Mouse (Mus musculus) heart, embryonic 14.5 days (tissue): Measurements from ENCODE around the gene Rac1. TPM values are rescaled to one million over a fixed set of nuclear protein-coding genes. Genes with fewer than 3 reads are reported as not detected.
A peak's percentile ranks its signal among the peaks of the same experiment; 100 is the strongest.
"Not testable (repeated sequence)": the region's sequence is repeated elsewhere in the genome, so short reads cannot be mapped to it uniquely, and the experiment has no call there.

ENCODE experiments used
- ATAC-seq: fragments of 200-750 bp; cut with Nextera tagmentation; 2 replicates; pipeline ENCODE4 v1.8.0; 2017; ENCODE audit warnings: low read depth, moderate TSS enrichment; ENCODE audit not compliant: insufficient number of reproducible peaks, insufficient read depth, low FRiP score
- H3K27ac ChIP-seq, 2 experiments: fragments of 200-500 bp in 1 of 2; fragments of 300-500 bp in 1 of 2; sonication (generic) in 1 of 2; replicated peaks in 1 of 2; 2 replicates each; pipeline ENCODE4 v1.5.1; 2012 to 2014; ENCODE audit warnings: low read depth in 2 of 2, low read length in 2 of 2, control low read depth in 1 of 2, mild to moderate bottlenecking in 1 of 2, mixed read lengths in 1 of 2; ENCODE audit not compliant: control insufficient read depth in 1 of 2, insufficient read depth in 1 of 2
- H3K27me3 ChIP-seq: fragments of 300-500 bp; sonication (generic); 2 replicates; pipeline ENCODE4 v1.6.1; 2014; ENCODE audit warnings: mild to moderate bottlenecking, low read length, control low read depth; ENCODE audit not compliant: control insufficient read depth, insufficient read depth
- H3K36me3 ChIP-seq: fragments of 300-500 bp; sonication (generic); 2 replicates; pipeline ENCODE4 v1.6.1; 2014; ENCODE audit warnings: mild to moderate bottlenecking, control low read depth, low read length, mixed read lengths; ENCODE audit not compliant: control insufficient read depth, insufficient read depth
- H3K4me1 ChIP-seq, 2 experiments: fragments of 200-500 bp in 1 of 2; fragments of 300-500 bp in 1 of 2; sonication (generic) in 1 of 2; 2 replicates each; pipeline ENCODE4 v1.6.1; 2012 to 2014; ENCODE audit warnings: low read length in 2 of 2, control low read depth in 1 of 2, mixed read lengths in 1 of 2; ENCODE audit not compliant: control insufficient read depth in 2 of 2, insufficient read depth in 2 of 2
- H3K4me2 ChIP-seq: fragments of 300-500 bp; sonication (generic); 2 replicates; pipeline ENCODE4 v1.6.1; 2014; ENCODE audit warnings: mild to moderate bottlenecking, low read length
- H3K4me3 ChIP-seq, 2 experiments: fragments of 200-500 bp in 1 of 2; fragments of 300-500 bp in 1 of 2; sonication (generic) in 1 of 2; 2 replicates each; pipeline ENCODE4 v1.5.1; 2012 to 2014; ENCODE audit warnings: low read length in 2 of 2, mild to moderate bottlenecking in 2 of 2, control low read depth in 1 of 2, low read depth in 1 of 2, moderate library complexity in 1 of 2; ENCODE audit not compliant: control insufficient read depth in 1 of 2, insufficient read depth in 1 of 2
- H3K9ac ChIP-seq: fragments of 300-500 bp; sonication (generic); 2 replicates; pipeline ENCODE4 v1.6.1; 2014; ENCODE audit warnings: mild to moderate bottlenecking, low read length
- H3K9me3 ChIP-seq: fragments of 300-500 bp; sonication (generic); 2 replicates; pipeline ENCODE4 v1.6.1; 2016; ENCODE audit warnings: low read length, control low read depth; ENCODE audit not compliant: control insufficient read depth
- WGBS: fragments of 180-500 bp; shearing (Covaris S2); extraction: QIAGEN DNeasy Blood & Tissue Kit; methylation state at CpG from one replicate; pipeline ENCODE4 v1.1.7; 2014; 5-methylcytosine and 5-hydroxymethylcytosine counted together
- polyA plus RNA-seq: library from polyadenylated mRNA; unstranded; fragments of >200 nt; fragmentation: Nextera tagmentation; extraction: Ambion mirVana; gene quantifications from 2 replicates; pipeline ENCODE4 v1.2.1, GENCODE M21; 2014

Rac1 gene
- polyA plus RNA-seq, 1 experiment from 2014 or later = 407 TPM

- Histone ChIP-seq H3K36me3 (peaks cover 61% of the 10 kb centered on the region), H3K9ac (no peak overlapping the region)
- 89% methylated on average over 19 of the region's 19 CpGs for WGBS
These were observed 24.8 kb downstream of the Rac1 start for GRCm38 (mm10) chr5:143502899-143503557.

GRCm38 (mm10) chr5:143501649-143502048 is 26.2 kb downstream of the Rac1 start:
- H3K9me3 ChIP-seq = no peaks in the 10 kb centered on the region
- H3K27ac ChIP-seq = no peak overlapping the region
- WGBS = 86% methylated on average over 2 of the region's 2 CpGs
- no peak overlapping the region for H3K4me2 ChIP-seq
- no peaks in the 10 kb centered on the region for H3K27me3 ChIP-seq
- no peak overlapping the region for H3K9ac ChIP-seq
- ATAC-seq = no peak
- no peaks in the 10 kb centered on the region for H3K4me1 ChIP-seq
- H3K36me3 ChIP-seq = peaks cover 50% of the 10 kb centered on the region
- H3K4me3 ChIP-seq = no peak overlapping the region

More at GRCm38 (mm10) chr5:143502899-143503557, 24.8 kb downstream of the Rac1 start:
- Histone ChIP-seq H3K9me3 (no peaks in the 10 kb centered on the region), H3K27me3 (no peaks in the 10 kb centered on the region), H3K4me2 (no peak overlapping the region), H3K4me3 (no peak overlapping the region), H3K4me1 (peaks cover 10 to 11% of the 10 kb centered on the region in 2 experiments), H3K27ac (no peak overlapping the region)
- ATAC-seq = 0 out of 2 replicates have a peak, but pooled peaks have one; percentile 11

GRCm38 (mm10) chr5:143501140-143501539 is 26.7 kb downstream of the Rac1 start:
- H3K36me3 ChIP-seq = peaks cover 50% of the 10 kb centered on the region
- H3K9ac ChIP-seq = no peak overlapping the region
- no peak overlapping the region for H3K27ac ChIP-seq
- 73% methylated on average over 8 of the region's 8 CpGs for WGBS
- H3K4me3 ChIP-seq = no peak overlapping the region
- no peaks in the 10 kb centered on the region for H3K27me3 ChIP-seq
- H3K4me1 ChIP-seq = no peaks in the 10 kb centered on the region
- H3K4me2 ChIP-seq = no peak overlapping the region
- no peaks in the 10 kb centered on the region for H3K9me3 ChIP-seq
- ATAC-seq = no peak

DNA sequence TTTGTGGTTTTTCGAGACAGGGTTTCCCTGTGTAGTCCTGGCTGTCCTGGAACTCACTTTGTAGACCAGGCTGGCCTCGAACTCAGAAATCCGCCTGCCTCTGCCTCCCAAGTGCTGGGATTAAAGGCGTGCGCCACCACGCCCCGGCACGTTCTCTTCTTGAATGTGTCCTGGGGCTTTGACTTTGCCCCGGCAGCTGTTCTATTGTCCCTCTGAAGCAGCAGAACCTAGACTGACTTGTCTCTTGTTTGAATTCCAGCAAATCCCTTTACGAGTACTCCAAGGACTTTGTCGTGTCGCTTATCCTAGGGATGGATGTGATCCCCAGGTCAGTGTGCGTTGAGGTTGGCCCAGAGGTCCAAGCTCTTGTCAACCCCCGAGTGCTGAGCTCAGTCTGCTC is 27.1 kb downstream of the Rac1 start:
- H3K36me3 ChIP-seq = peaks cover 46% of the 10 kb centered on the region
- H3K4me1 ChIP-seq, H3K27me3 ChIP-seq, ATAC-seq, H3K4me2 ChIP-seq, H3K9me3 ChIP-seq, H3K27ac ChIP-seq, H3K4me3 ChIP-seq, H3K9ac ChIP-seq: not testable (repeated sequence)
- 91% methylated on average over 12 of the region's 14 CpGs for WGBS

- Histone ChIP-seq H3K27me3 (no peaks in the 10 kb centered on the region), H3K9ac (no peak overlapping the region), H3K27ac (no peak overlapping the region), H3K4me2 (no peak overlapping the region), H3K36me3 (peaks cover 38% of the 10 kb centered on the region), H3K4me3 (no peak overlapping the region), H3K4me1 (no peaks in the 10 kb centered on the region), H3K9me3 (no peaks in the 10 kb centered on the region)
- no peak for ATAC-seq
- WGBS = 73% methylated on average over 4 of the region's 4 CpGs
These were observed 28.1 kb downstream of the Rac1 start for GRCm38 (mm10) chr5:143499686-143500085.

DNA sequence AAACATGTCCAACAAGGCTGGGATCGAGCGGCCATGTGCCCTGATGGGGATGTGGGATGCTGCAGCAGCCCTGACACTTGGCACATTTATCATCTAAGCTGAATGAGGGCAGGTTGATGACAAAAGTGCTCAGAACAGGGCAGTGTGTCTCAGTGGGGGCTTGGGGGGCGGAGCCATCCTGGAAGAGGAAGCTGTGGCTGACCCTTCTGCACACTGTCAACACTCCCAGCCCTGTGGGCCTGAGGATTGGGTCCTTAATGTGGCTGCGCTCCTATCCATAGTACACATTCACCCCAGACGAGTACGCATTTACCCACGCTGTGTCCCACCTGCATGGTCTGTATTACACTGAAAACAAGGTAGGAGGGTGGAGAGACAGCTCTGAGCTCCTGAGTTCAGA is 28.6 kb downstream of the Rac1 start:
- Histone ChIP-seq H3K9me3 (no peaks in the 10 kb centered on the region), H3K4me2 (no peak overlapping the region), H3K36me3 (peaks cover 38% of the 10 kb centered on the region), H3K4me1 (no peaks in the 10 kb centered on the region), H3K27ac (no peak overlapping the region), H3K4me3 (no peak overlapping the region), H3K9ac (no peak overlapping the region), H3K27me3 (no peaks in the 10 kb centered on the region)
- 86% methylated on average over 7 of the region's 7 CpGs for WGBS
- ATAC-seq = no peak

- Histone ChIP-seq H3K4me2 (no peak overlapping the region), H3K27ac (no peak overlapping the region), H3K9ac (no peak overlapping the region), H3K4me3 (no peak overlapping the region), H3K36me3 (peaks cover 21% of the 10 kb centered on the region), H3K27me3 (no peaks in the 10 kb centered on the region), H3K9me3 (no peaks in the 10 kb centered on the region), H3K4me1 (no peaks in the 10 kb centered on the region)
- 77% methylated on average over 3 of the region's 3 CpGs for WGBS
- ATAC-seq = no peak
These were observed 30.4 kb downstream of the Rac1 start for GRCm38 (mm10) chr5:143497451-143497850.

DNA sequence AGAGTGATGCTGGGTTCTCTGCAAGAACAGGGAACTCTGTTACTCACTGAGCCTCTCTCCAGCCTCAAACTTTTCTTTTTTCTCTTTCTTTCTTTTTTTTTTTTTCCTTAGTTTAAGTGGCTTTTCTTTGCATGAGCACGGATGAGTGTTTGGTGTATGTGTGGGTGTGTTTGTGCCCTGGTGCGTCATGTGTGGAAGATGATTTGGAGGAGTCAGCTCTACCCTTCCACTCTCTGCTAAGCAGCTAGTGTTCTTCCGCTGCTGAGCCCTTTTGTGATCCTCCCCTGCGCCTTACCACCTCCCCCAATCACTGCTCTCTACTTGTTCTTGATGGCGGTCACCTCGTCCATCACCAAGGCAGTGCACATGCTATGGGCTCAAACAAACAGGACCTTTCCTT is 32.1 kb downstream of the Rac1 start:
- H3K4me2 ChIP-seq = no peak overlapping the region
- H3K36me3 ChIP-seq = peaks cover 11% of the 10 kb centered on the region
- no peak for ATAC-seq
- H3K27me3 ChIP-seq = no peaks in the 10 kb centered on the region
- no peak overlapping the region for H3K4me3 ChIP-seq
- no peaks in the 10 kb centered on the region for H3K9me3 ChIP-seq
- 90% methylated on average over 6 of the region's 6 CpGs for WGBS
- no peak overlapping the region for H3K27ac ChIP-seq
- H3K9ac ChIP-seq = no peak overlapping the region
- H3K4me1 ChIP-seq = no peaks in the 10 kb centered on the region
